Mouse (Mus musculus) CD8-positive naive resting alpha-beta T cell, adult 2 months (primary cell): ENCODE measurements around the gene Hs3st6.
"Not testable (repeated sequence)": the region's sequence is repeated elsewhere in the genome, so short reads cannot be mapped to it uniquely, and the experiment has no call there.

Source experiments
- DNase-seq, 2 experiments: peaks; one replicate each; pipeline ENCODE4 v3.0.0; 2022; ENCODE audit warnings: low read depth in 2 of 2, low spot score in 2 of 2

Hs3st6 gene

DNA sequence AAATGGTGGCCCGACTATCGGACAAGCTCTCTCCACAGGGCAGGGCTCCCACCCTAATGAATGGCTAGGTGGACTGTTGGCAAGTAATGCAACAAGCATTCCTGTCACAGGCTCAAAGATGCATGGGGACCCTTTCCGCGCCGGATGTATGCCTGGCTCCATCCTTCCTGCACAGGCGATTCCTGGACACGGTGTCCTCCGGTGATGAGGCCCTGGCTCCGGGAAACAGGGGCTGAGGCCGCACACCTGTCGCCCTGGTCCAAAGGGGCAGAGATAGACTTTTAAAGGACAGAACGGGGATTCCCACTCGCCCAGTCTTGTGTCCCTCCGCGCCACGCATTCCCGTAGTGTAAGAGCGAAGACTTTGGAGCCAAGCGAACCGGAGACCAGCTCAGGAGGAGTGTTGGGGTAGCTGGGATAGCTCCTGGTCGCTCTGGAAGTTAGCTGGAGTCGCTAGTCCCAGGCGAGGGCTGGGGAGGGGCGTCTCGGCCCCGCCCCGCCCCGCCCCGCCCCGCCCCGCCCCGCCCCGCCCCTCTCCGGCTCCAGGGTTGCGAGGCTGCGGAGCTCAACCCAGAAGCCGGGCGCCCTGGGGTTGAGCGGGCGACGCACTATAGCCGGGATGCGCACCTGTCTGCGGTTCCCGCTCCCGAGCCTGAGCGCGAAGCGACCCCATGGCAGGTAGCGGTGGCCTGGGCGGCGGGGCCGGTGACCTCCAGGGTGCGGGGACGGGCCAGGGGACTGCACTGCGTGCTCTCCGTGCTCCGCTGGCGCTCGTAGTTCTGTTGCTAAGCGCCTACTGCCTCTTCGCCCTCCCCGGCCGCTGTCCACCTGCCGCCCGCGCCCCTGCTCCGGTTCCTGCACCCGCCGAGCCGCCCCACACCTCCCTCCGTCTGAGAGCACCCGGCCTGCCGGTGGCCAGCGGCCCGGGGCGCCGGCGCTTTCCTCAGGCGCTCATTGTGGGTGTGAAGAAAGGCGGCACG lies at the start of gene Hs3st6:
Gene Hs3st6 (plus strand): TSS at position 574 of the 980 bp plus-strand sequence.
- DNase-seq: no peak

DNA sequence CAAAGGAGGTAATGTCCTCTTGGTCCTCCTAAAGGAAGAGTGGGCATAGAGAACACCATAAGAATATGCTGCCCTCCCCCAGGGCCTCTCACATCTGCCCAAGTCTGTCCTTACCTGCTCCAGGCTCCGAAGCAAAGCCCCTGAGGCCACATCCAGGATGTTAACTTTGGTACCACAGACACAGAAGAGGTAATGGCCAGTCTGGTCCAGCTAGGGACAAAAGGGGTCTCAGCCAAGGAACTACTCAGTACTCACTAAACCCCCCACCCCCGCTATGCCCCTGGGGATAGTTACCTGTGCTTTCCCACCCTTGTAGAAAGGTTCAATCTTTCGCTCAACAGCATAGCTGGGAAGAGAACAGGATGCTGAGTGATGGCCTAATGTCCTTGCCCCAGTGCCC lies 47.0 kb upstream of the Hs3st6 start:
- DNase-seq: no peak

DNA sequence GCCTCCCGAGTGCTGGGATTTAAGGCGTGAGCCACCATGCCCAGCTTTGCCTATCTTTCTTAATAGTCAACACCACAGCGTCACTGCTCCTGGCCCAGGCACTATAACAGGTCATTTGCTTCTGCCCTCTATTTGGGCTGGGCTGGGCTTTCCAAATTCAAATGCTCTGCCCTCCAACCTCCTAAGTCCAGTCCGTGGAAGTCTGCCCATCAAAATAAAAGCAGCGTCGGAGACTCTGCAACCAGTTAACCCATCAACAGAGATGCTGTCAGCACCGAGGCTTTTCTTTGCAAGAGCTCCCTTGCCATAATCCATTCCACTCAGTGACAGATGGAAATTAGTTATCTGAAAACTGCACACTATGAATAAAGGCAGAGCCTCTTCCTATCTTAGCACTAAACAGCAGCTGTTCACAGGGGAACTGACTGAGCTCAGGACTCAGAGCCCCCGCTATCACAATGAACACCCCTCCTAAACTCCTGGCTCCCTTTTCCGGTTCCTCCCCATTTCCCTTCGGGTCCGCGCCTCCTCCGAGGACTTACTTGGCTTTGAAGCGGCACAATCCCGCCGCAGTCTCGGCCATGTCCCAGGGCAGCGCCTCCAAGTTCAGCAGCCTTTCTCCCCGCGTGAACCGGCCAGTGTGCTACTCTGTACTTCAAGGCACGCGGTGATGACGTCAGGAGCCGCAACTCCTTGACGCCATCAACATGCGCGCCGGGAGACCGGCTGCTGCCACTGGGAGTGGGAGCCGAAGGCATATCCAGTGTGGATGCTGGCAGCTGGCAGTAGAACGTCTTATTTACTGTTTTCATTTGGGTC lies 45.6 kb upstream of the Hs3st6 start, which contains the start of gene Tbl3:
Gene Tbl3 (minus strand): TSS at position 679 of the 819 bp plus-strand sequence.
- DNase-seq: peak; percentile 85 to 90

DNA sequence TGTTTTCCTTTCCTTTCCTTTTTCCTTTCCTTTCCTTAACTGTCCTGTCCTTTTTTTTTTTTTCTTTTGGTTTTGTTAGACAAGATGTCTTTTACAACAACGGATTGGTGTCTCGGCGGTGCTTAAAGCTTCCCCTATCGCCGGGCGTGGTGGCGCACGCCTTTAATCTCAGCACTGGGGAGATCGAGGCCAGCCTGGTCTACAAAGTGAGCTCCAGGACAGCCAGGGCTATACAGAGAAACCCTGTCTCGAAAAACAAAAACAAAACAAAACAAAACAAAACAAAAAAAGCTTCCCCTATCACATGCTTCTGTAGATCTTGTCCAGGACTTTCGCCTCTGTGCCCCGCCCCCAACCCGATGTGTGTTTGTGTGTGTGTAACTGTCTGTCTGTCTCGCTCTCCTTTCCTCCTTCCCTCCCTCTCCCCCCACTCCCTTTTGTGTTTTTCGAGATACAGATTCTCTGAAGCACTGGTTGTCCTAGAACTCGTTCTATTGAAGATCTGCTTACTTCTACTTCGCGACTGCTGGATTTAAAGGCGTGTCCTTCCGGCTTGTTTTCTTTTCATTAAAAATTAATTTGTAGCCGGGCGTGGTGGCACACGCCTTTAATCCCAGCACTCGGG lies 44.9 kb upstream of the Hs3st6 start:
- DNase-seq: no peak

GRCm38 (mm10) chr17:24708646-24709045 lies 44.1 kb upstream of the Hs3st6 start:
- DNase-seq: no peak

GRCm38 (mm10) chr17:24715556-24715955 lies 37.2 kb upstream of the Hs3st6 start:
- no peak for DNase-seq

DNA sequence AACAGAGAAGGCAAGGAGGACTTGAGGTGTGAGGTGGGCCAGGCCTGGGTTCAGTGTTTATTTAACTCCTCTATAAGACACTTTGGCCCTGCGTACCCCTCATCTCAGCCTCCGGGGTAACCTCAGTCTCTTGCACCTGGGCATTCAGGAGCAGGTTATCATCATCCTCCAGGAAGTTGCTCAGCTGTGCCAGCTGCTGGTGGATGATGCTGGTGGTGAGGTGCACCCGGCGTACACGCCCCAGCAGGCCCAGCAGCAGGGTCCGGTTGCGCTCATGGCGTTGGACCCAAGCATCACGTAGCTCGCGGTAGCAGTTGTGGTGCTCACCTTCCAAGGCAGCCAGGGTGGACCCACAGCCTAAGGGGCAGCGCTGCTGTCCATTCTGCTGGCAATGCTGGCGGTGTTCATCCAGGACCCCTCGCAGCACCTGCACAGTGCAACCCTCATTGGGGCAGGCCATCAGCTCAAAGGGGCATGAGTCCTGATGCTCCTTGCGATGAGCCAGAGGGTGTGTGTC lies 36.6 kb upstream of the Hs3st6 start:
- no peak for DNase-seq

- DNase-seq: no peak
Observed at GRCm38 (mm10) chr17:24717943-24718342, 34.8 kb upstream of the Hs3st6 start, which contains the start of the genes Rnf151 and Rps2. Gene Rnf151, minus strand, starts transcription at chr17:24718063. Gene Rps2, plus strand, starts transcription at chr17:24718116.

- DNase-seq: not testable (repeated sequence)
Observed at GRCm38 (mm10) chr17:24718938-24719337, 33.9 kb upstream of the Hs3st6 start.

GRCm38 (mm10) chr17:24719494-24720222 lies 33.1 kb upstream of the Hs3st6 start:
- peak; percentile 96 to 97 for DNase-seq

DNA sequence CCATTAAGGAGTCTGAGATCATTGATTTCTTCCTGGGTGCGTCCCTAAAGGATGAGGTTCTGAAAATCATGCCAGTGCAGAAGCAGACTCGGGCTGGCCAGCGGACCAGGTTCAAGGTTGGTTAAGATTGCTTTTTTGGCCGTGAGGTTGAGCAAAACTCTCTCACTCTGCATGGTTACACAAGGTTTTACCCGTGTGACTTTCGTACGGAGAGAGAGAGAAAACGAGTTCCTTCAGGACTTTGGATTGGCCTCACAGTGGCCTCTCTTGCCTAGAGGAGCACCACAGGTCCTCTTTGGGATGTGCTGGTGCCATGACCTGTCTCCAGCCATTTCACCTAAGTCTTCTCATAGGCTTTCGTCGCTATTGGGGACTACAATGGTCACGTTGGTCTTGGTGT lies 32.2 kb upstream of the Hs3st6 start:
- not testable (repeated sequence) for DNase-seq

DNA sequence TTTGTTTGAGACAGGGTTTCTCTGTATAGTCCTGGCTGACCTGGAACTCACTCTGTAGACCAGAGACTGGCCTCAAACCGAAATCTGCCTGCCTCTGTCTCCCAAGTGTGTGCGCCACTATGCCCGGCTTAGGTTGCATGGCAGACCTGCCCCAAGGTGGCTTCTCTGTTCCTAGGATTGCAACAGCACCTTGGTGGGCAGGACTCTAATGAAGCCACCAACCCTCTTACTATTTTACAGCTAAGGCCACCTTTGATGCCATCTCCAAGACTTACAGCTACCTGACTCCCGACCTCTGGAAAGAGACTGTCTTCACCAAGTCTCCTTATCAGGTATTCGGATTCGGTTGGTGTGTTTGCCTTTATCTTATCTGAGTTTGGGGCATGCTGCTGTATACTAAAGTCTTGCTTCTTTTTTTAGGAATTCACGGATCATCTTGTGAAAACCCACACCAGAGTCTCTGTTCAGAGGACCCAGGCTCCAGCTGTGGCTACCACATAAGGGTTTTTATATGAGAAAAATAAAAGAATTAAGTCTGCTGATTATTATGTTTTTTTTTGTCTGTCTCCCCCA lies 31.3 kb upstream of the Hs3st6 start:
- not testable (repeated sequence) for DNase-seq

GRCm38 (mm10) chr17:24722220-24722924 lies 30.4 kb upstream of the Hs3st6 start:
- no peak for DNase-seq

GRCm38 (mm10) chr17:24723122-24723880 lies 29.5 kb upstream of the Hs3st6 start:
- no peak for DNase-seq

- no peak for DNase-seq
Observed at GRCm38 (mm10) chr17:24723881-24724180, 29.0 kb upstream of the Hs3st6 start.

DNA sequence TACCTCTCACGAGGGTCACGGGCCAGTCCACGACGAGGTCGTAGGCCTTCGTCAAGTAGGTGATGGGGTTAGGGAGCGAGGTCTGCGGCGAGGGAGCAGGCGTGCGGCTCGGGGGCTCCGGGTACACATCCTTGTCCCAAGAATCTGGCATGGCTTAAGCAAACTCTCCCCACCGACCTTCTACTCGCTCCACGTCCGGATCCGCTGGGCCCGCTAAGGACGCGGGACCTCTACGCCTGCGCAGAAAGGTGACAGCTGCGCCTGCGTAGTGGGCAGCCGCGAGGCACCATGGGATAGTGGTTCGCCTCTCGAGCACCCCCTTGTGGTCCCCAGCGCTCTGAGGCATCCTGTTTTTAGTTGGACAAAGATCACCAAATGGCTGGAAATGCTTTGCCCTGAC lies 28.6 kb upstream of the Hs3st6 start, which contains the start of gene Ndufb10:
Gene Ndufb10 (minus strand): TSS at position 295 of the 400 bp plus-strand sequence.
- peak; percentile 95 to 97 for DNase-seq

DNA sequence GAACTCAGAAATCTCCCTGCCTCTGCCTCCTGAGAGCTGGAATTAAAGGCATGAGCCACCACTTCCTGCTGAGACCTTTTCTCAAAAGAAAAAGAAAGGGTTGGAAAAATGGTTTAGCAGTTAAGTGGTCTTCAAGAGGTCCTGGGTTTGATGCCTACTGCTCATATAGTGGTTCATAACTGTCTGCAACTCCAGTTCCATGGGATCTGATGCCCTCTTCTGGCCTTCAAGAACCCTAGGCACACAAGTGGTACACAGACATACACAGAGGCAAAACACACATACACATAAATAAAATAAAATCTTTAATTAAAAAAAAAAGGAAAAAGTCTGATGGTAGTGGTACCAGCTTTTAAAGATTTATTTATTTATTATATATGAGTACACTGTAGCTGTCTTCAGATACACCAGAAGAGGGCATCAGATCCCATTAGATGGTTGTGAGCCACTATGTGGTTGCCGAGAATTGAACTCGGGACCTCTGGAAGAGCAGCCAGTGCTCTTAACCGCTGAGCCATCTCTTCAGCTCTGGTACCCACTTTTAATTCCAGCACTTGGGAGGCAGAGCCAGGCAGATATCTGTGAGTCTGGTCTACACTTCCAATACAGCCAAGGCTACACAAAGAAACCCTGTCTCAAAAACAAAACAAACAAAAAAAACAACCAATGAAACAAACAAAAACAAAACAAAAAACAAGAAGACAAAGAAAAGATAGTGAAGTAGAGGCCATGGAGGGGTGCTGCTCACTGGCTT lies 27.0 kb upstream of the Hs3st6 start:
- no peak for DNase-seq

DNA sequence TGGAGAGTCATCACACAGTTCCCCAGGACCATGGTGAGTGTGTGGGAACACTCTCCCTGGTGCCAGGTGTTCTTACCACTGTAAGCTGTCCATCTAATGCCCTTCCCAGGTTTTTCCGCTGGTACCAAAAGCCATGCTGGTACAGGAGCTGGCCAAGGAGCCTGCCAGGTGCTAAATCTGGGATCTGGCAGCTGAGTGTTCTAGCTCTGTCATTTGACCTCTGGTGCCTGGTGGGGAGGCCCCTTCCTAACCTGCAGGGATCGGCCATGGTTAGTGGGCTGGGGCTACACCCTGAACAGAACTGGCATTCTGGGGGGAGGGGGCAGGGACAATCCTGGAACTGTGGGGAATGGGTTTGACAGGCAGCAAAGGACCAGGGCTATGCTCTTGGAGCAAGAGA lies 25.2 kb upstream of the Hs3st6 start, which contains the start of gene Rpl3l:
Gene Rpl3l (plus strand): TSS at position 203 of the 400 bp plus-strand sequence.
- no peak for DNase-seq
